Mouse (Mus musculus) liver, postnatal 0 days (tissue): ENCODE data around the gene Nkx1-1. TPM values are rescaled to one million over a fixed set of nuclear protein-coding genes. Genes with fewer than 3 reads are reported as not detected.

Experiments
- ATAC-seq: fragments of 200-750 bp; cut with Nextera tagmentation; 2 replicates; pipeline ENCODE4 v1.8.0; 2017; ENCODE audit warnings: mild to moderate bottlenecking, moderate library complexity
- DNase-seq: peaks from one replicate; pipeline ENCODE4 v3.0.0-alpha.2; 2016
- H3K27ac ChIP-seq: fragments of 300-500 bp; sonication (generic); 2 replicates; pipeline ENCODE4 v1.5.1; 2014; ENCODE audit warnings: antibody characterized with exemption, moderate library complexity, mild to moderate bottlenecking, low read depth
- H3K27me3 ChIP-seq: fragments of 300-500 bp; sonication (generic); 2 replicates; pipeline ENCODE4 v1.6.1; 2014; ENCODE audit warnings: low read length, control low read depth, mixed read lengths; ENCODE audit not compliant: insufficient read depth
- H3K36me3 ChIP-seq: fragments of 300-500 bp; sonication (generic); replicated peaks from 2 replicates; pipeline ENCODE4 v1.6.1; 2014; ENCODE audit warnings: mild to moderate bottlenecking, control low read depth, low read length, moderate library complexity, mixed read lengths; ENCODE audit not compliant: insufficient read depth
- H3K4me1 ChIP-seq: fragments of 300-500 bp; sonication (generic); 2 replicates; pipeline ENCODE4 v1.6.1; 2014; ENCODE audit warnings: antibody characterized with exemption, mild to moderate bottlenecking, control low read depth; ENCODE audit not compliant: insufficient read depth
- H3K4me2 ChIP-seq: fragments of 300-500 bp; sonication (generic); 2 replicates; pipeline ENCODE4 v1.6.1; 2014; ENCODE audit warnings: low read depth, mild to moderate bottlenecking, low read length, moderate library complexity, mixed read lengths
- H3K4me3 ChIP-seq: fragments of 300-500 bp; sonication (generic); 2 replicates; pipeline ENCODE4 v1.5.1; 2014; ENCODE audit warnings: low read depth, low read length
- H3K9ac ChIP-seq: fragments of 300-500 bp; sonication (generic); replicated peaks from 2 replicates; pipeline ENCODE4 v1.6.1; 2014; ENCODE audit warnings: mild to moderate bottlenecking, moderate library complexity
- H3K9me3 ChIP-seq: fragments of 300-500 bp; sonication (generic); 2 replicates; pipeline ENCODE4 v1.6.1; 2016; ENCODE audit warnings: mild to moderate bottlenecking, control low read depth, low read length, mixed read lengths
- CTCF ChIP-seq: sonication (generic); IDR thresholded peaks from 2 replicates; pipeline ENCODE4 v1.5.1; 2016; ENCODE audit warnings: antibody characterized with exemption, low read depth
- EP300 ChIP-seq: IDR thresholded peaks from 2 replicates; pipeline ENCODE4 v1.6.1; 2016; ENCODE audit warnings: antibody characterized with exemption, low read depth, mild to moderate bottlenecking
- WGBS: fragments of 180-500 bp; shearing (Covaris S2); extraction: QIAGEN DNeasy Blood & Tissue Kit; methylation state at CpG from one replicate; pipeline ENCODE4 v1.1.7; 2014; ENCODE audit not compliant: insufficient replicate concordance; 5-methylcytosine and 5-hydroxymethylcytosine counted together
- polyA plus RNA-seq: library from polyadenylated mRNA; unstranded; fragments of >200 nt; fragmentation: Nextera tagmentation; extraction: Ambion mirVana; gene quantifications from 2 replicates; pipeline ENCODE4 v1.2.1, GENCODE M21; 2015

The Nkx1-1 gene
- polyA plus RNA-seq, result not detected in 2 replicates

DNA sequence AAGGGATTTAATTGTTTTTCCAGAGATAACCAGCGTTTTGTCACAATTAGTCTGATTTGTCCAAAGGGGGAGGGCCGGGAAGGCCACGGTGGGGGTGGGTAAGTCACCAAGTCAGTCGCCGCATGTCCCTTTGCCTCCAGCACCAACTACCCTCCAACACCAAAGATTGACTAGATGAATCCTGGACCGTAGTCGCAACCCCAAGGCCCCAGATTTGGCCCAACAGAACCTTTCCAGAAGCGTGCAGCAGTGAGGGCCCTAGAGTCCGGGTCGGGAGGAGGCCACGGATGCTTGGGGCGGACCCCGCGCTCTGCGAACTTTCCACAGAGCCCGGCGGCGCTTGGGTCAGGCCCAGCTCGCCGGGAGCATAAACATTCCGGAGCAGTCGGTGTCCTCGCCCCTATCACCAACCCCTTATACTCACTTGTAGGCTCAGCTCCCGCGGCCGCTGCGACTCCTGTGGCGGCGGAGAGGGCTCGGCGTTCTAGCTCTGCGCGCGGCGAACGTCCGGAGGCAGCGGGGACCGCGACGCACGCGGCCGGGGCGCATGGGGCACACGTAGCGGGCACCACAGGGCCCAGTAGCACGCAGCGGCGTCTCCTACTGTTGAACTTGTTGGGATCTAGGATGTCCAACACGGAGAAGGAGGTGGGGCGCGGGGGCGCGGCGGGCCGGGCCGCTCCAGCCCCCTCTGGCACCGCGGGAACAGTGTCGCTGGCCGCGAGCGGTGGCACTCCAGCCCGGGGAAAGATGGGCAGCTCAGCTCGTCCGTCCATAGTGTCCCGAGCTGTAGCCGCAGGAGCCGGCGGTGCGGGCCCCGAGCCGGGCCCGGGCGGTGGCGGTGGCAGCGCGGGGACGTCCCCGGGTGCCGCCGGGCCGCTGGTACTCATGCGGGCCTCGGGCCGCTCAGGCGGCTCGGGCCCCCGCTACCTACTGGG lies at the start of gene Nkx1-1:
TSS of gene Nkx1-1 (minus strand) at position 776 of the 938 bp plus-strand sequence.
- Histone ChIP-seq H3K4me3 (peak within 1 kb of the TSS; percentile 26; the same call in 1 of the 2 replicates), H3K9me3 (no peaks in the 10 kb centered on the region), H3K27ac (no peak within 1 kb of the TSS), H3K36me3 (no peaks in the 10 kb centered on the region), H3K27me3 (peaks cover 96% of the 10 kb centered on the region), H3K9ac (no peak within 1 kb of the TSS), H3K4me2 (peak within 1 kb of the TSS; percentile 40; the same call in 1 of the 2 replicates), H3K4me1 (peaks cover 3% of the 10 kb centered on the region; the same call in 1 of the 2 replicates)
- 1% methylated on average over 77 of the region's 90 CpGs for WGBS
- DNase-seq (no peak), ATAC-seq (no peak)
- TF ChIP-seq EP300, result no peak
- no peak for TF ChIP-seq CTCF

DNA sequence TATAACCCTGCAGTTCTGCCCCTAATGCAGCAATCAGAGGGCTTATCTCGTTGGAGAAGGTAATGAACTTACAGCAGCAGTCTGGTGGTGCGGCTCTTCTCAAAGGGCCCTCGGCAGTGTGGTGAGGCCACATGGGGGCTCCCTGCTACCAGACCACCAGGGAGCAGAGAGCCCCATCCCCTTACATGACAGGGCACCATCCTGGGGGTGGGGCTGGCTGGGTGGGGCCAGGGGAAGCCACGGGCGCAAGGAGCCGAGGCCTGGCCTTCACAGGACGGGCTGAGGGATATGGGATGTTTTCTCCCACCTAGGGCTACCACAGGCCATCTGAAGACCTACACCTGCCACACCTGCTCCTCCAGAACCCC lies 47.5 kb upstream of the Nkx1-1 start:
- H3K9me3 ChIP-seq, result no peaks in the 10 kb centered on the region
- no peak for TF ChIP-seq CTCF
- TF ChIP-seq EP300, result no peak
- no peaks in the 10 kb centered on the region for H3K27me3 ChIP-seq
- H3K4me2 ChIP-seq, result no peak overlapping the region
- DNase-seq (no peak), ATAC-seq (no peak)
- no peak overlapping the region for H3K27ac ChIP-seq
- no peak overlapping the region for H3K9ac ChIP-seq
- H3K4me1 ChIP-seq, result no peaks in the 10 kb centered on the region
- H3K4me3 ChIP-seq, result no peak overlapping the region
- no peaks in the 10 kb centered on the region for H3K36me3 ChIP-seq
- WGBS, result 38% methylated on average over 7 of the region's 7 CpGs

DNA sequence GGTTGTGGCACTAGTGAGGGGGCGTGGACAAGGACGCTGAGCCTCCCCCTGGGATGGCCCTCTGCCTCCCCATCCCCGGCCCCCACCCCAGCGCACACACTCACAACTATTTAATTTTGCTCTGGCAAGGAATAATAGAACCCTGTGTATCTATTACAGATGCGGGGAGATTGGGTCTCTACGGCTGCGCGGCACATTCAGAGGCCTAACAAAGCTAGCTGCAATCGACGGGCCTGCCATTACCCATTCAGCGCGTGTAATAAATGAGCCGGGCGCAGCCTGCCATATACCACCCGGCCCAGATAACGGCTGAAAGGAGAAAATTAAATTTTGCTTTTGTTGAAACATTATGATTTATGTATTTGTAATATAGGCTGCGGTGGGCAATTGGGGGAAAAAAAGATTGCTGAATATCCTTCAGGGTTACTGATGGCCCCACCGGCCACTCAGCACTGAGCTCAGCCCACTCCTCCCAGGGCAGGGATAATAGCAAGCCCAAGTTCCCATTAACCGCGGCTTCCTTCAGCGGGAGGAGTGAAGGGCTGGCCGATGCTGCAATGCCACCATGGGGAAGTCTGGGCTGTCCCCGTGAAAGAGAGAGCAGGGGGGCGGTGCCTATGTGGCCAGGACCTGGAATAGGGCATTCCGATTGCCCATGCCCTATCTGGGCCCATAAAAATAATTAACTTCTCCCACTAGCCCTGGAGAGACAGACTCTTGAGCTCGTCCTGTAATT lies 47.0 kb upstream of the Nkx1-1 start:
- no peaks in the 10 kb centered on the region for H3K36me3 ChIP-seq
- no peak overlapping the region for H3K27ac ChIP-seq
- DNase-seq, result no peak
- H3K4me1 ChIP-seq, result no peaks in the 10 kb centered on the region
- no peak overlapping the region for H3K4me2 ChIP-seq
- no peak overlapping the region for H3K4me3 ChIP-seq
- H3K9ac ChIP-seq, result no peak overlapping the region
- 61% methylated on average over 26 of the region's 26 CpGs for WGBS
- H3K9me3 ChIP-seq, result no peaks in the 10 kb centered on the region
- ATAC-seq, result no peak
- no peak for TF ChIP-seq CTCF
- no peak for TF ChIP-seq EP300
- no peaks in the 10 kb centered on the region for H3K27me3 ChIP-seq

DNA sequence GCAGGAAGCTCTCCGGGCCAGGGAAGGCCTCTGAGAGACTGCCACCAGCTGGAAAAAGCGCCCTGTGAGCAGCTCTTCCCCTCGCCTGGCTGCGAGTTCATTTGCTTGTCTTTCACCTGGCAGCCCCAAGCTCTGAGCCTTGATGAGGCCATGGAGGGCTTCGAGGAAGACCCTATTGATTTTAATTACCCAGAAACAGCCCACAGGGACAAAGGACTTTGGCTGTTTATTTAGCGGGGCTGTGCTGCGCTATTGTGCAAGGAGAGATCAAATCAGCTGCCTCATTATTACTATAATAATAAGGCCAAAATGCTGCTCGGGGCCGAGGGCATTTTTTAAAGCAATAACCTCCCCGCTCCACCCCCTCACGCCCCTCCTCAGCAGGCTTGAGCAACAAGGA lies 31.7 kb upstream of the Nkx1-1 start:
- Histone ChIP-seq H3K4me1 (no peaks in the 10 kb centered on the region), H3K4me2 (no peak overlapping the region), H3K36me3 (no peaks in the 10 kb centered on the region), H3K9me3 (no peaks in the 10 kb centered on the region), H3K4me3 (no peak overlapping the region), H3K27ac (no peak overlapping the region), H3K9ac (no peak overlapping the region), H3K27me3 (no peaks in the 10 kb centered on the region)
- TF ChIP-seq CTCF (no peak), EP300 (no peak)
- DNase-seq (no peak), ATAC-seq (no peak)
- 53% methylated on average over 11 of the region's 11 CpGs for WGBS

DNA sequence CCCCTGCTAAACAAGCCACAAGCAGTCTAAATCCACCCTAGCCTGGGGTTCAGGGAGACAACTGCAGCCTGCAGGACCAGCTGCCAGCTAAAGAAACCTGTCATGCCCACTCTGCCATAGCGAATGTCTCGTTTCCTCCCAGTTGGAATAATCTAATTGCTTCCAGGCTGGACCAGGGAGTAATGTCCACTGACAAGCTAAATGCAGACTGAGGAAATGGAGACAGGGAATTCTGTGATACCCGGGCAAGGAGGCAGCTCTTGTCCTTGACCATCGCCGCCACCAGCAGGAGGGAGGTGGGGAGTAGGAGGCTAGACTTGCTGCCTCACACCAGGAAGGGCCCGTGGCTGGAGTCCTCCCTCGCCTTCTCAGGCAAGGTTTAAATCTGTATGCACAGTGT lies 30.6 kb upstream of the Nkx1-1 start:
- TF ChIP-seq EP300 (no peak), CTCF (no peak)
- Histone ChIP-seq H3K27me3 (no peaks in the 10 kb centered on the region), H3K36me3 (no peaks in the 10 kb centered on the region), H3K4me3 (no peak overlapping the region), H3K9me3 (no peaks in the 10 kb centered on the region), H3K27ac (no peak overlapping the region), H3K4me2 (no peak overlapping the region), H3K4me1 (no peaks in the 10 kb centered on the region), H3K9ac (no peak overlapping the region)
- DNase-seq, result no peak
- WGBS, result 70% methylated on average over 7 of the region's 7 CpGs
- no peak for ATAC-seq

DNA sequence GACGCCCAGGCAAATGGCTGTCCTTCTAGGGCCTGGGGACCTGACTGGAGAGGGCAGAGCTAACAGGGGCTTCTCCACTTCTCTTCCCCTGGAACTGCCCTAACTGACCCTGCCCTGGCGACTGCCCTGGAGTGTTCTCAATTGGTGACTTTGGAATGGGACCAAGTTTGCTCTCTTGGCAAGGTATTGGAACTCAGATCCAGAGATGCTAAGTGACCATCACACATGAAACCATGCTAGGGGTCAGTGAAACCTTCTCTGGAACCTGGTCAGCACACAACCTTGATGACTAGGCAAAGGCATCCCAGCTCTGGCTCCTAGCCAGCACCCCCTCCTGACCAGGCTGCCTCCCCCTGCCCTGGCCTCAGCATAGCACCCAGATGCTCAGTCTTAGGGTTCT lies 25.3 kb upstream of the Nkx1-1 start:
- WGBS, result 57% methylated on average over 2 of the region's 2 CpGs
- DNase-seq, result no peak

More for the DNA sequence above, 25.3 kb upstream of the Nkx1-1 start:
- no peak for ATAC-seq
- no peaks in the 10 kb centered on the region for H3K36me3 ChIP-seq
- H3K9me3 ChIP-seq, result no peaks in the 10 kb centered on the region
- H3K4me3 ChIP-seq, result no peak overlapping the region
- H3K9ac ChIP-seq, result no peak overlapping the region
- TF ChIP-seq CTCF (no peak), EP300 (no peak)
- H3K4me1 ChIP-seq, result peaks cover 3% of the 10 kb centered on the region; the same call in 1 of the 2 replicates
- no peaks in the 10 kb centered on the region for H3K27me3 ChIP-seq
- no peak overlapping the region for H3K27ac ChIP-seq
- no peak overlapping the region for H3K4me2 ChIP-seq
